Mouse (Mus musculus) urinary bladder, postnatal 10 days (tissue): ENCODE data around the gene Cables2.

Source experiments
- DNase-seq: peaks from one replicate; pipeline ENCODE4 v3.0.0; 2022; ENCODE audit warnings: low spot score

The Cables2 gene

DNA sequence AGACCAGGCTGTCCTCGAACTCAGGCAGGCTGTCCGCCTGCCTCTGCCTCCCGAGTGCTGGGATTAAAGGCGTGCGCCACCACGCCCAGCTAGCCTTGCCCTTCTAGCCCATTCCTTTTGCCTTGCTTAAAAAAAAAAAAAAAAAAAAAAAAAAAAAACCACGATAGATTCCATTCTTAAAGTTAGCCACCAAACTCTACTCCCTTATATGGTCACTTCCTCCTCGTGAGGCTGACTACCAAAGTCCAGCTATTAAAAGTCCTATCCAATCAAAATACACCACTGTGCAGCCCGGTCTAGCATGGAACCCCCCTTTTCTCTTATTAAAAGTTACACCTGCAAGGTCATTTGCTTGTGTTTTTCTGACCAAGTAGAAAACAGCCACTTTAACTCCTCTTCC is 17.6 kb downstream of the Cables2 start:
- no peak for DNase-seq

DNA sequence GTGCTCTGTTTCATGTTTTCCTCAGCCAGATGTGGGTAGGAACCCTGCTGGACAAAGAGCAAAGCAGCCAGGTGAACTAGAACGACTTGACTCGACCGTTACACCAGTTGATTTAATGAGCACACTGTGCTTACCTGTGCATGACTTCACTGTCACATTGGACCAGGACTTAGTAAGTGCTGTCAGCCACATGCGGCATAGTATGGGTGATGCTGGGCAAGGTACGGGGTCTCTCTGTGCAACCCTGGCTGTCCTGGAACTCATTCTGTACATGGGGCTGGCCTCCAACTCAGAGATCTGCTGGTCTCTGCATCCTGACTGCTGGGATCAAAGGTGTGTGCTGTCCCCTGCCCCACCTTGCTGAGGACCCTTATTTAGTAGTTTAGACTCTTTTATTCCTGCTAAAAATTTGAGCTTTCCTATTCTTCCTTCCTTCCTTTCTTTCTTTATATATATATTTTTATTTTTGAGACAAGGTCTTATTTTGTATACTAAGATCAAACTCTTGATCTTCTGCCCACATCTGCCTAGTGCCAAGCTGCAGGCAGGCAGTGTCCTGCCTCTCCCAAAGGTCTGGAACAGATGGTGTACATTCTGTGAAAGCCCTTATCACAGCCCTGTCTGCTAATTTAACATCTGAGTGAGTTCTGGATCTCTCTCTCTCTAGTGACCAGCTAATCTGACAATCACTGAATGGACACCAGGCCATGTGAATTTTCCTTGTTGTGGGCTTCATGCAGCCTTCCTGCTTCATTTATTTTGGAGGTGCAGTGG is 18.7 kb downstream of the Cables2 start:
- no peak for DNase-seq

DNA sequence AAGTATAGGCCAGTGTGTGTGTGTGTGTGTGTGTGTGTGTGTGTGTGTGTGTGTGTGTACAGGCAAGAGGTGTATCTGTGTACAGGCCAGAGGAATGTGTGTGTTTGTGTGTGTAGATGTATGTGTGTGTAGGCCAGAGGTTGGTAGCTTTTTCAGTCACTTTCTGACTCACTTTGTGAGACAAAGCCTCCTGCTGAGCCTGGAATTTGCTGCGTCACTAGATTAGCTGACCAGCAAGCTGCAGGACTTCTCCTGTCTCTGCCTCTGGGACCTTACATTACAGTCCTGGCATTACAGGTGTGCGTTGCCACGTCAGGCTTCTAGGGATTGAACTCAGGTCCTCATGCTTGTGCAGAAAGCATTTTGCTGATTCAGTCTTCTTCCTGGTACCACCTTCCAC is 21.5 kb downstream of the Cables2 start:
- DNase-seq, result no peak

DNA sequence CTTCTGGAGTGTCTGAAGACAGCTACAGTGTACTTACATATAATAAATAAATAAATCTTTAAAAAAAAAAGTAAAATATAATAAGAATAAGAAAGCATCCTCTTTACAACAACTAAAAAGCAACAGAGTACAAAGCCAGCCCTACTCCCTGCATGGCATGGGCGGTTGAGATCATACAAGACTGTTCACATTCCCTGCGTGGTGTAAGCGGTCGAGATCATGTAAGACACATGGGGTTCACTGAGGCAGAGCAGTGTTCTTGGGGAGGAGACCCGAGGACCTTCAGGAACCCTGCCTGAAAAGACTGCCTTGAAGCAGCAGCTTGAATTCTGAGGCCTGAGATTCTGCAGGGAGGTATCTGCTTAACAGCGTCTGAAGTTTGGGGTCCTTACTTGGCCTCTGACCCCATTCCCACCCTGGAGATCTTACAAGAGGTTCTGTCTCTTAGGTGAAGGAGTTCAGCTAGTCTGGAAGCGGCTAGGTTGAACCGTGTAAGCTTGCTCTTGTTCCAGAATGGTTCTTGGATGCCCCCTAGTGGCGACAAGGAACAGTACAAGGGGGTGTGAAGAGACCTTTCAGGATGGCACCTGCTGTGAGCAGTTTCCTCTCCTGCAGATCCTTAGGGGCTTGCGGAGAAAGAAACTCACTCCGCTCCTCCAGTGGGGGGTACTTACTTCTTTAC is 22.2 kb downstream of the Cables2 start:
- DNase-seq, result no peak

DNA sequence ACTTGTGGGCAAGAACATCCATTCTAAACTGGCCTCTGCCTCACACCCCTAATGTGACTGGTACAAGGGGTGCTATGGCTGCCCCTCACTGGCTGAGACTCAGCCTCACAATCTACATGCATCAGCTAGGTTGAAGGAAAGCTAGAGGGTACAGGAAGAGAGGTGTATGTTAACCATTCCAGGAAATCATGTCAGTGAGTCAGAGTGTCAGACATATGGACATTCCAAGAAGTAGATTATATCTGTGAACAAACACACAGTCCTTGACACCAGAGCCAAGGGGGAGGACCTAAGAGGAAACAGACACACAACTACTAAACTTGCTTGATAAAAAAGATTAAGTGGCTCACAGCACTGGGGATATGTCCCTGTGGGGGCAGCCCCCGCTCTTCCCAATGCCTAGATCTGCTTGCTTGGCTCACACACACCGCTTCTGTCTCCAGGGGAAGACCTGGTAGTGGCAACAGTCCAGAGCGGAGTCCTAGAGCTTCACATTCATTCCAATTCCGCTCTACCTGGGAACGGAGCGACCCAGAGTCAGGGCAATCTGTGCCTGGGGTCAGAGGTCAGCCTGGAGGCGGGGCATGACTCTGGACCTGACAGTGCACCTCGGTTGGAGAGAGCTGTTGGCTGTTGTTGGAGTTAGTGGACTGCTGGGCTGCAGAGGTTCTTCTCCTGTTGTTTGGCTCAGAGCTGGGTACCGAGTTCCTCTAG is 24.2 kb downstream of the Cables2 start:
- no peak for DNase-seq

DNA sequence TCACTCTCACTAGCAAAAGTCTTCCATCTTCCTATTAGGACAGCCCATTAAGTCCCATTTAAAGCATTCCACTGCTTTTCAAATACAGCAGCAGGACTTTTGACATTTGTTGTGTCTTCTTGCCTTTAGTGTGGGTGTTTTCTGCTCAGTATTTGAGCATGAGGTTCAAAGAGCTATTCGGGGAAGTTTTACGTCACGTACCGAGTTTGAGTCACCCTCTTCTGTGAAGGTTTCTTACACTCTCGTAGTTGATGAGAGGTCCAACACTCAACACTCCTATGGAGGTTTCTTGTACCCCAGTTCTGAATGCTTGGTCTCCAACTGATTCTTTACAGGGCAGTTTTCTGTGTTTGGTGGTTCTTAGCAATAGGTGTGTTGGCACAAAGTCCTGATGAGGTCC is 25.4 kb downstream of the Cables2 start:
- DNase-seq, result no peak

DNA sequence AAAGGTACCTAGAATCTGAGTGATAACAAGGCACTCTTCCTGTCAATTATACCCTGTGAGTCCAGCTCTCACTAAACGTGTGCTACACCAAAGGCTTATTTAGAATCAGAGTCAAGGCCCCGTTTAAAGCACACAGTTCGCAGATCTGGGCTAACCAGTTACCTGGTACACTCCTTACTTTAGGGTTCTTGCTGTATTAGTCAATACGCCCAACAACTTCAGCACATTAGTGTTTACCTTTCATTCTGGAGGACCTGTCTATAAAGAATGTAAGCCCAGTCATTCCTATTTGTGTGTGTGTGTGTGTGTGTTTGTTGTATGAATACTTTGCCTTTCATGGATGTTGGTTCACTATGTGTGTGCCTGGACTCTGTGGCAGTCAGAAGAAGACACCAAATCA is 30.2 kb downstream of the Cables2 start:
- DNase-seq, result no peak

DNA sequence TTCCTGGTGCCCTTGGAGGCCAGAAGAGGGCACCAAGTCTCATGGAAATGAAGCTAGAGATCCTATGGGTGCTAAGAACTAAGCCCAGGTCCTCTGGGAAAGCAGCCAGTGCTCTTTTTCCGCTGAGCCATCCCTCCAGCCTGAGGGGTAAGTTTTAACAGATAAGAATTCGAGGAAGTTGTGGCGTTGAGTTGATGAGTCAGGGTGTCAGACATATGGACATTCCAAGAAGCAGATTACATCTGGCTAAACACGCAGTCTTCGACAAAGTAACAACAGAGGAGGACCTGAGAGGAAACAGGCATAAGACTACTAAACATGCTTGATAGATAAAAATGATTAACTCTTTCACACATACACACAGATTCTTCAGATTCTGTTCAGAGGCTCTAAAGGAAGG is 34.7 kb downstream of the Cables2 start:
- DNase-seq, result no peak

DNA sequence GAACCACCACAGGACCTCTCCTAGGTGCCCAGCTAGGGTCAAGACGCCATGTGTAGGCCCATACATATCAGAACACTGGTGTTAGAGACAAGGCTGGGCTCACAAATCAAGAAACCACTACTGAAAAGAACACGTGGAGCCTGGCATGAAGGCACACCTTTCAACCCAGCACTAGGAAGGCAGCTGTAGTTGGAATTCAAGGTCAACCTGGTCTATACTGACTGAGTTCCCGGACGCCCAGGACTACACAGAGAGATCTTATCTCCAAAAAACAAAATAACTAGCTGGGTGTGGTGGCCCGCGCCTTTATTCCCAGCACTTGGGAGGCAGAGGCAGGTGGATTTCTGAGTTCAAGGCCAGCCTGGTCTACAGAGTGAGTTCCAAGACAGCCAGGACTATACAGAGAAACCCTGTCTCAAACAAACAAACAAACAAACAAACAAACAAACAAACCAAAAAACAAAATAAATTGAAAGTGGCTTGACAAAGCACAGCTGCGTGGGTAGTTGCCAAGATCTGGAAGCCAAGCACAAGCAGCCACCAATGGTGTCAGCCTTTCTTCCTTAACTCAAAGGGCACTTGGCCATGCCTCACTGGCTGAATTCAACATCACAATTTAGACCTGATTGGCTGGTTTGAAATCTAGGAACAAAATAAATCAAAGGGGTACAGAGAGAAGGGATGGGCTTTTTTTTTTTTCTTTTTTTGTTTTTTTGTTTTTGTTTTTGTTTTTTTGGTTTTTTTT is 35.5 kb downstream of the Cables2 start:
- no peak for DNase-seq

DNA sequence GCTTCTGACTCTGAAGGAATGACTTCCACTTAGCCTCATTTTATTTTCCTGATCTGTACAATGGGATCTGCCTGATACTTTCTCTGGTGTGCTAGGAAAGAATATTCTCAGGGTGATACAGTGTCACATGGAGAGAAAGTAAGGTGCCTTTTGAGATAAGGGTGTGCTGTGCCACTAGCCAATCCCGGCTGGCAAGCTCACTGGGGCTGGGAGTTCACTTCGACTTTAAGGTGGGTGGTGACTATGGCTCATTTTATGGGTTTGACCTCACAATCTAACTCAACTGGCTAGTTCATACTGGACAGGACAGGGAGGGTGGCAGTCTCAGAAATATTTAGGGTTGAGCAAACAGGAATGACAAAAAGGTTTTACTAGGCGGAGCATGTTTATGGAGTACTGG is 36.4 kb downstream of the Cables2 start:
- DNase-seq, result no peak

DNA sequence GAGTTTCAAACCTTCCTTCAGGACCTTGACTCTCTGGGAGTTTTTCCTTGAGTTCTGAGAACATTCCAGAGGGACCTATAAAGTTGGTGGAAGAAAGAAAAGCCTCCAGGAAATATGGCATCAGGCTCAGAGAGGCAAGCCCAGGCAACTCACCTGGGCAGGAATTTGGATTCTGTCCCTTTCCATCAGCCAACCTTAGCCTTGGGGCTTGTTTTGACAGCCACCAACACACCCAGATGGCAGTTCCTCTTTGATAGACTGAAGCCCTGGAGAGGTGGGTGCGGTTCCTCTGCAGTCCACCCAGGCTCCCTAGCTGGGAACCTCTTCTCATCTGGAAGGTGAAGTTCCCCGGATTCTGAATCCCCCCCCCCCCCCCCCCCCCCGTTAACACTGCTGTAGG is 36.8 kb downstream of the Cables2 start:
- no peak for DNase-seq

DNA sequence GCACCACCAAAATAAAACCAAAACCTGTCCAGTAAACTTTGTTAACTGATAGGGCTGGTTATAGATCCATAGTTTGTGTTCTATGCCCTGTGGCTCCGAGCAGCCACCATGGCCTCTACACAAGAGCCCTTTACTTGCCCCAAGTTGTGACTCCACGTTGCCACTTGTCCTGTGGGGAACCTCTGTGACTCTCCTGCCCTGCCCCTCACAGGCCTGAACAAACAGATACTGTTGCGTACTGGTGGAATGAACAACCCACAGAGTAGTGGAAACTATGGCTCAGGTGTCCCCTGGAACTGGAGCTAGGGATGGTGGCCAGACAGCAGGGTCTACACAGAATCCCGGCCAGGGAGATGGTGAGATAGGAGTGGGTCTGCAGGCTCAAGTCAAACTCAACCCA is 37.5 kb downstream of the Cables2 start:
- no peak for DNase-seq

DNA sequence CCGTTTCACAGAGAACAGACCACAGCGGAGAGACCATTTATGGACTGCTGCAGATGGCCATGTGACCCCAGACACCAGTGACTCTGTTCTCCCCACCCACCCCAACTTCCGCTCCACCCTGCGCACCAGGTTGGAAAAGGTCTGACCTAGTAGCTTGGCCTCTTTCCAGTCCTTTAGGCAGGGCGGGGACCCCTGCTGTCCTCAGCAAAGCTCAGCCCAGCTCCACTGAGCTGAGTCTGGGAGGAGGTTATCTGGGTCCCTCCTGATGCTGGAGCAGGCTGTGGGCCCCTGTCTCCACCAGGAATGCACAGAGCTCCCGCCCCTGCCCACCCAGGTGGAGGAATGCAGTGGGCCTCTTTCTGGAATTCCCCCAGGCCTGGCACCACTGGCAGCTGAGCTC is 38.3 kb downstream of the Cables2 start:
- DNase-seq, result no peak

DNA sequence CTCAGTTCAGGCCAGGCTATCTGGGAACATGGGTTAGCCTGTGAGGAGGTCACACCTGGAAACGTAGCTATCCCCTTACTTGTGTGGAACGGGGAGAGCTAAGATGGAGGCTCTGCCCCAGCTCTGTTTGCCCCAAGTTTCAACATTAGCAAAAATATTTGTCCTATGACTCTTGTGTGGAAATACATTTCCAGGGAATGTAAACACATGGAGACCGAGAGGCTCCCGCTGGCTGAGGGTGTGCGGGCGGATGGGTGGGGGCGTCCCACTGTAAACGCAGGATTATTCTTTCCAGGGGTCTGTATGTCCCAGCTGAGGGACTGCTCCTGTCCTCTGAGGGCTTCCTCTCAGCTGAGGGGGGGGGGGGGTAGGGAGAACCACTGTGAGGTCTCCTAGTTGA is 38.9 kb downstream of the Cables2 start:
- DNase-seq, result no peak

DNA sequence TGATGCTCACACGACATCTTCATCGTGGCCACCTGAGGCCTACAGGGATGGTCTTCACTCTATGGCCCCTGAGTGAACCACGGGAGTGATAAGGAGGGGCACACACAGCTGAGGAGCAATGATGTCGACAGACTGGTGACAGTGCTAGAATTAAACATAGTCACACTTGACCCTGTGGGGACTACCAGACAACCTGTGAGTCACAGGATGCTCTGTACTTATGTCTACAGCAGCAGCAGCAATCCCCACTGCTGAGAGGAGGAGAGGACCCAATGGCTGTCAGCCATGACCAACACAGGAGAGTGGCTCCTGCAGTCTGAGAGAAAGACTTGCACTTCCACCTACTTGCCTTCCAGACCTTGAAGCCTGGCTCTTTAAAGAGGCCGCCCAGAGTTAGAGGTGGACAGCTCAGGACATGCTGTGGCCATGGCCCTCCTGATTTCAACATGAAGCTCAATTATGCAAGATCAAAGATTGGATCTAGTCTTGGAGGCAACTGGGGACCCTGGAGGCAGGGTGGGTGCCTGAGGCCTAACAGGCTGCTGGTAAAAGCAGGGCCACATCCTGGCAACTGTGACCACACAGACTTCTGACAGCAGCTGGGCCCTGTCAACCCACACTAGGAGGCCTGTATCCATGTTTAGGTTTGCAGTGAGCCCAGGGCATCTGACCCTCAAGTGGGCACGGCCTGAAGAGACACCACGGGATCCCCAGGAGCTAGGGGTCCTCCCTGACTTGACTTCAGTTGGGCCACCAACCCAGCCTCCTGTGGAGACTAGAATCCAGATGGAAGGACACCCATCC is 40.0 kb downstream of the Cables2 start:
- no peak for DNase-seq

DNA sequence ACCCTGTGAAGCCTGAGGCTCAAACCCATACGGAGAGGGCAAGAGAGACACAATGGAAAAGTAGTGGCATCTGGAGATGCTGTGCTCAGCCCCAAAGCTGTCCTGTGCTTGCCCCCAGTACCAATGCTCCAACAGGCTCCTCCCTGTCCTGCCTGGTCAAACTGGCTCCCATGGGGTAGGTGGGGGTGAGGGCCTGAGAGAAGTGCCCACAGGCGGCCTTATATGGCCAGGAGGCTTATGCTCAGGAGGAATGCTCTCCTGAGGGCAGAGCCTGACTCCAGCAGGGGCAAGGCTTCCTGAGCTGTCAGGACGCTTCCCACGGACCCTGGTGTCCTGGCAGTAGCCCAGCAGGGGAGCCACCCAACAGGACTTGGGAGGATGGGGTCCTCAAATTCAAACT is 42.8 kb downstream of the Cables2 start:
- no peak for DNase-seq

DNA sequence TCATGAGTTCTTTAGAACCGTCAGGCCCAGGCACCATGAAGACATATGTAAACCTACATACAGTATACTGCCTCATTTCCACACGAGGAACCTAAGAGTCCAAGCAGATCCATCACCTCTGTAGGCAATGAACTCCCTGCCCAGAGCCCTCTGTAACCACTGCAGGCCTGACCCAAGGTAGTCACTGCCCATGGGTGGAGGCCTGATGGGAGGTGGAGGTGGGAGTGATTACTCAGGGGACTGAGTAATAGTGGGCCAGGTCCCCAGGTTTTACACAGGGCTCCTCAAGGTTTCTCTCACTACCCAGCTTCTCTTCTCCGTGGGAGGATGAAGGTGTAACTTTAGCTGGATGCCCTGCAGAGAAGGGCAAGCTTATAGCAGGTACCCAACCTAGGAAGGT is 44.2 kb downstream of the Cables2 start:
- DNase-seq, result no peak

DNA sequence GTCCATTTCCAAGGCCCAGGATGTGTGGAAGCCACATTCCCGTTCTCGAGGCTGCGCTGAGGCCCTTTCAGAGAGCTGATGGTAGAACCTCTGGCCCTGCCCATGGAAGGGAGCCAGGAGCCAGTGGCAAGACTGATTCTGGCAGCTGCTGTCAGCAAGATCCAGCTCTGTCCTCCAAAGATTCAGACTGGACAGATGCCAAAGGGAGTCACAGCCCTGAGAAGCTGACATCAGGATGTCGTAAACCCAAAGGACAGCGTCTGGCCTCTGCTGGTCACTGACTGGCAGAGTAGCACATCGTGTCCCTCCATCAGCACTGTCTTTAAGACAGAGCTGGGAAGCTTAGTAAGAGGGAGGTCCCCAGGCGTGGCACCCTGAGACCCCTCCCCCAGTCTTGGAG is 44.7 kb downstream of the Cables2 start:
- no peak for DNase-seq

DNA sequence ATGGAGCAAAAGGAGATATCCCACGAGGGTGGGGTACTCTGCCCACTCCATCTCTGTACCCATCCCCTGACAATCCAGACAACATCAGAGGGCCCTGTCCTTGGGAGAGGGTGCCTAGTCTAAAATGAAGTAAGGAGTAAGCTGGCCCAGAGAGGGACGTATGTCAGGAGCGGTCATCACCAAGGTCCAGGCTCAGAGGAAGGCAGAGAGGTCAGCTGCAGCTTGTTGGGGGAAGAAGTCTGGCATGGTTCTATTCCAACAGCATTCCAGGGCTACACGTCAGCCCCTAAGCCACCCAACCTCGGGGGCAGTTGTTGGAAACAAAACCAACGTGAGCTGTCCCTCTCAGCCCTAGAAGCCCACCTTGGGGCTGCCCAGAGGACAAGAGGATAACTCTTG is 45.2 kb downstream of the Cables2 start:
- no peak for DNase-seq

DNA sequence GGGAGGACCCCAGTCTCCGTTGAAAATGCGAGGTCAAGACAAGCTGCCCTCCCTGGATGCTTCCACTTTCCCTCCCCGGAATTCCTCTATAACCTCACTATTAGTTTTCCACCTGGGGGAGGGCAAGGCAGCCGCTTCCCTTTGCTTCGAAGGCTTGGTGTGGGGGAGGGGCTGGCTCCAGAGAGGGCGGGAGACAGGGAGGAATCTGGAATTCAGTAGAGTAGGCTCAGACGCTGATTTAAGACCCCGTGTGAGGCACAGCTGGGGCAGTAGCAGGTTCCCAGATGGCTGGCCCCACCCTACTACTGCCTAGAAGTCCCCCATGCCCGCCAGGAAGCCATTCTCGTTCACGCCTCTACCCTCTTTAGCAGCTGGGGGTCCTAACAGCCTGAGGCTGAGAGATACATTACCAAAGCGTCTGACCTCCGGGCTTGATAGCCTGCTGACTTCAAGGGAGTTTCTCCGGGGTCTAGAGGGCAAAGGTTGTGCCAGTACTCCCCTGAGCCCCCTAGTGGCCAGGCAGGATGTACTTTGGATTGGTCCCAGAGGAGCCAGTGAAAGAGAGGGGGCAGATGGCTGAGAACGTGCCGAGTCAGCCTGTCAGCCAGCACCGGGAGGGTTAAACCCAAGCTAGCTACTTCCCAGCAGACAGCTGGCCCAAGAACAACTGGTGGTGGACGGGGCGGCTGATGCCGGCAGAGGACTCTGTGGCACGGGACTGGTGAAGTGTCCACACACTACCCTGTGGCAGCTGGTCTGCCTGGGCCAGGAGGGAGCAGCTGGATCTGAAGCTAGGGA is 45.8 kb downstream of the Cables2 start:
- no peak for DNase-seq
